Mouse (Mus musculus): Measurements from ENCODE around the gene Jdp2. TPM values are rescaled to one million over a fixed set of nuclear protein-coding genes. Genes with fewer than 3 reads are reported as not detected.
A peak's percentile ranks its signal among the peaks of the same experiment; 100 is the strongest.

The Jdp2 gene
- polyA plus RNA-seq, 1 experiment from 2014 or later, result 1.4 TPM

- ATAC-seq (ENCODE audit: insufficient number of reproducible peaks, insufficient read depth, low FRiP score, low read depth), result no peak
- Histone ChIP-seq H3K9ac (replicated peaks; ENCODE audit: low read depth, low read length) (no peak overlapping the region), H3K36me3 (ENCODE audit: control insufficient read depth, insufficient read depth, low read length) (peaks cover 14% of the 10 kb centered on the region; the same call in 1 of the 2 replicates), H3K27ac (ENCODE audit: low read length) (no peak overlapping the region), H3K4me3 (ENCODE audit: low read depth, low read length) (no peak overlapping the region), H3K4me1 (ENCODE audit: control insufficient read depth, insufficient read depth, low read length) (no peaks in the 10 kb centered on the region), H3K9me3 (ENCODE audit: control insufficient read depth, low read depth, low read length) (no peaks in the 10 kb centered on the region), H3K4me2 (replicated peaks; ENCODE audit: low read depth, low read length) (no peak overlapping the region), H3K27me3 (ENCODE audit: control insufficient read depth, insufficient read depth, low read length) (no peaks in the 10 kb centered on the region)
- WGBS, result 94% methylated on average over 10 of the region's 10 CpGs
Measured at GRCm38 (mm10) chr12:85632321-85632720, 33.5 kb downstream of the Jdp2 start.

GRCm38 (mm10) chr12:85637932-85638331 is 39.1 kb downstream of the Jdp2 start:
- ATAC-seq (ENCODE audit: insufficient number of reproducible peaks, insufficient read depth, low FRiP score, low read depth), result no peak

GRCm38 (mm10) chr12:85638541-85639325 is 39.9 kb downstream of the Jdp2 start:
- no peak overlapping the region for H3K9ac ChIP-seq (replicated peaks; ENCODE audit: low read depth, low read length)
- 66% methylated on average over 20 of the region's 20 CpGs for WGBS
- H3K27me3 ChIP-seq (ENCODE audit: control insufficient read depth, insufficient read depth, low read length), result no peaks in the 10 kb centered on the region
- no peak overlapping the region for H3K4me3 ChIP-seq (ENCODE audit: low read depth, low read length)
- H3K4me1 ChIP-seq (ENCODE audit: control insufficient read depth, insufficient read depth, low read length), result peaks cover 24% of the 10 kb centered on the region
- H3K4me2 ChIP-seq (replicated peaks; ENCODE audit: low read depth, low read length), result no peak overlapping the region; the same call in 1 of the 2 replicates
- peaks cover 4% of the 10 kb centered on the region; the same call in 1 of the 2 replicates for H3K36me3 ChIP-seq (ENCODE audit: control insufficient read depth, insufficient read depth, low read length)
- peak overlapping the region; percentile 61; the same call in 1 of the 2 replicates for H3K27ac ChIP-seq (ENCODE audit: low read length)
- H3K9me3 ChIP-seq (ENCODE audit: control insufficient read depth, low read depth, low read length), result no peaks in the 10 kb centered on the region
- ATAC-seq (ENCODE audit: insufficient number of reproducible peaks, insufficient read depth, low FRiP score, low read depth), result 0 out of 2 replicates have a peak, but pooled peaks have one; percentile 38

More at GRCm38 (mm10) chr12:85637932-85638331, 39.1 kb downstream of the Jdp2 start:
- no peak overlapping the region for H3K9ac ChIP-seq (replicated peaks; ENCODE audit: low read depth, low read length)
- no peak overlapping the region for H3K4me2 ChIP-seq (replicated peaks; ENCODE audit: low read depth, low read length)
- no peak overlapping the region for H3K4me3 ChIP-seq (ENCODE audit: low read depth, low read length)
- peaks cover 24% of the 10 kb centered on the region for H3K4me1 ChIP-seq (ENCODE audit: control insufficient read depth, insufficient read depth, low read length)
- no peaks in the 10 kb centered on the region for H3K27me3 ChIP-seq (ENCODE audit: control insufficient read depth, insufficient read depth, low read length)
- WGBS, result 57% methylated on average over 9 of the region's 9 CpGs
- no peak overlapping the region for H3K27ac ChIP-seq (ENCODE audit: low read length)
- peaks cover 6% of the 10 kb centered on the region; the same call in 1 of the 2 replicates for H3K36me3 ChIP-seq (ENCODE audit: control insufficient read depth, insufficient read depth, low read length)
- no peaks in the 10 kb centered on the region for H3K9me3 ChIP-seq (ENCODE audit: control insufficient read depth, low read depth, low read length)

- Histone ChIP-seq H3K4me1 (ENCODE audit: control insufficient read depth, insufficient read depth, low read length) (peaks cover 24% of the 10 kb centered on the region), H3K27ac (ENCODE audit: low read length) (peak overlapping the region; percentile 61; the same call in 1 of the 2 replicates), H3K4me2 (replicated peaks; ENCODE audit: low read depth, low read length) (no peak overlapping the region; the same call in 1 of the 2 replicates), H3K9ac (replicated peaks; ENCODE audit: low read depth, low read length) (no peak overlapping the region), H3K4me3 (ENCODE audit: low read depth, low read length) (no peak overlapping the region), H3K27me3 (ENCODE audit: control insufficient read depth, insufficient read depth, low read length) (no peaks in the 10 kb centered on the region), H3K9me3 (ENCODE audit: control insufficient read depth, low read depth, low read length) (no peaks in the 10 kb centered on the region), H3K36me3 (ENCODE audit: control insufficient read depth, insufficient read depth, low read length) (no peaks in the 10 kb centered on the region; the same call in 1 of the 2 replicates)
- peak; percentile 76 for ATAC-seq (ENCODE audit: insufficient number of reproducible peaks, insufficient read depth, low FRiP score, low read depth)
- WGBS, result 41% methylated on average over 12 of the region's 12 CpGs
Measured at GRCm38 (mm10) chr12:85639326-85640008, 40.6 kb downstream of the Jdp2 start.

GRCm38 (mm10) chr12:85640852-85641563 is 42.2 kb downstream of the Jdp2 start:
- H3K4me2 ChIP-seq (replicated peaks; ENCODE audit: low read depth, low read length), result no peak overlapping the region
- H3K4me3 ChIP-seq (ENCODE audit: low read depth, low read length), result no peak overlapping the region
- H3K9ac ChIP-seq (replicated peaks; ENCODE audit: low read depth, low read length), result no peak overlapping the region
- no peaks in the 10 kb centered on the region; the same call in 1 of the 2 replicates for H3K36me3 ChIP-seq (ENCODE audit: control insufficient read depth, insufficient read depth, low read length)
- H3K4me1 ChIP-seq (ENCODE audit: control insufficient read depth, insufficient read depth, low read length), result peaks cover 24% of the 10 kb centered on the region
- 60% methylated on average over 10 of the region's 10 CpGs for WGBS
- H3K27me3 ChIP-seq (ENCODE audit: control insufficient read depth, insufficient read depth, low read length), result no peaks in the 10 kb centered on the region
- H3K27ac ChIP-seq (ENCODE audit: low read length), result no peak overlapping the region
- ATAC-seq (ENCODE audit: insufficient number of reproducible peaks, insufficient read depth, low FRiP score, low read depth), result no peak
- H3K9me3 ChIP-seq (ENCODE audit: control insufficient read depth, low read depth, low read length), result no peaks in the 10 kb centered on the region

- H3K4me1 ChIP-seq (ENCODE audit: control insufficient read depth, insufficient read depth, low read length), result peaks cover 24% of the 10 kb centered on the region
- ATAC-seq (ENCODE audit: insufficient number of reproducible peaks, insufficient read depth, low FRiP score, low read depth), result no peak
- no peaks in the 10 kb centered on the region; the same call in 1 of the 2 replicates for H3K36me3 ChIP-seq (ENCODE audit: control insufficient read depth, insufficient read depth, low read length)
- H3K4me3 ChIP-seq (ENCODE audit: low read depth, low read length), result no peak overlapping the region
- 55% methylated on average over 4 of the region's 4 CpGs for WGBS
- H3K27me3 ChIP-seq (ENCODE audit: control insufficient read depth, insufficient read depth, low read length), result no peaks in the 10 kb centered on the region
- H3K9me3 ChIP-seq (ENCODE audit: control insufficient read depth, low read depth, low read length), result no peaks in the 10 kb centered on the region
- H3K9ac ChIP-seq (replicated peaks; ENCODE audit: low read depth, low read length), result no peak overlapping the region
- no peak overlapping the region for H3K27ac ChIP-seq (ENCODE audit: low read length)
- H3K4me2 ChIP-seq (replicated peaks; ENCODE audit: low read depth, low read length), result no peak overlapping the region
Measured at GRCm38 (mm10) chr12:85641564-85641931, 42.7 kb downstream of the Jdp2 start.

GRCm38 (mm10) chr12:85643735-85644134 is 44.9 kb downstream of the Jdp2 start:
- Histone ChIP-seq H3K4me3 (ENCODE audit: low read depth, low read length) (no peak overlapping the region), H3K9me3 (ENCODE audit: control insufficient read depth, low read depth, low read length) (no peaks in the 10 kb centered on the region), H3K9ac (replicated peaks; ENCODE audit: low read depth, low read length) (no peak overlapping the region), H3K4me2 (replicated peaks; ENCODE audit: low read depth, low read length) (no peak overlapping the region), H3K27me3 (ENCODE audit: control insufficient read depth, insufficient read depth, low read length) (no peaks in the 10 kb centered on the region), H3K4me1 (ENCODE audit: control insufficient read depth, insufficient read depth, low read length) (peaks cover 20% of the 10 kb centered on the region), H3K36me3 (ENCODE audit: control insufficient read depth, insufficient read depth, low read length) (no peaks in the 10 kb centered on the region), H3K27ac (ENCODE audit: low read length) (no peak overlapping the region)
- ATAC-seq (ENCODE audit: insufficient number of reproducible peaks, insufficient read depth, low FRiP score, low read depth), result no peak
- 71% methylated on average over 5 of the region's 5 CpGs for WGBS

- Histone ChIP-seq H3K4me2 (replicated peaks; ENCODE audit: low read depth, low read length) (no peak overlapping the region), H3K9ac (replicated peaks; ENCODE audit: low read depth, low read length) (no peak overlapping the region), H3K27me3 (ENCODE audit: control insufficient read depth, insufficient read depth, low read length) (no peaks in the 10 kb centered on the region), H3K9me3 (ENCODE audit: control insufficient read depth, low read depth, low read length) (no peaks in the 10 kb centered on the region), H3K4me3 (ENCODE audit: low read depth, low read length) (no peak overlapping the region), H3K36me3 (ENCODE audit: control insufficient read depth, insufficient read depth, low read length) (no peaks in the 10 kb centered on the region), H3K27ac (ENCODE audit: low read length) (no peak overlapping the region), H3K4me1 (ENCODE audit: control insufficient read depth, insufficient read depth, low read length) (peaks cover 4% of the 10 kb centered on the region; the same call in 1 of the 2 replicates)
- no peak for ATAC-seq (ENCODE audit: insufficient number of reproducible peaks, insufficient read depth, low FRiP score, low read depth)
- 96% methylated on average over 4 of the region's 4 CpGs for WGBS
Measured at GRCm38 (mm10) chr12:85645664-85646063, 46.8 kb downstream of the Jdp2 start.

All from stomach, embryonic 14.5 days (tissue).